Mouse (Mus musculus): ENCODE results near the gene Zfp512b. TPM values are rescaled to one million over a fixed set of nuclear protein-coding genes. Genes with fewer than 3 reads are reported as not detected.

Gene Zfp512b
- total RNA-seq, 2 experiments from 2014 or later, result 112 to 121 TPM

GRCm38 (mm10) chr2:181577981-181578581, 14.5 kb downstream of the Zfp512b start:
- DNase-seq (ENCODE audit: low spot score in 2 of 2), result no peak
- intact Hi-C loops (cut with DNase I), result loop anchor here (5.0 kb wide), 1 partner anchor 186 kb away; no protein-coding TSS in a partner anchor

DNA sequence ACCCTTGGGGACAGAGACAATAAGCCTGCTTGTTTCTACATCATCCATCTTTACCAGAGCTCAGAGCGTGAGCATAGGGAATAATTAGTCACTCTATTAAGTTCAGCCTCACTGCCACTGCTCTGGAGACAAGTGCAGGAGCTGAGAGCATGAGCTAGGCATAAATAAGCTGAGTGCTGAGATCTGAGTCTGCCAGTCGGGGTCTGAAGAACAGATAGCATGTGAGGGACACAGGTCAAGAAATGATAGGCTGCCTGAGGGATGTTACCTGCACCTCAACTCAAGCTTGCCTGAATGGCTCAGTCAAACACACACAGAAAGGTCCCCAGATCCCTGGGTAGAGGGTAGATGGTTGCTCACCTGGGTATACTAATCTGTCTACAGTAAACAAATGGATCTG, 15.5 kb downstream of the Zfp512b start:
- DNase-seq (ENCODE audit: low spot score in 2 of 2), result no peak
- intact Hi-C loops (cut with DNase I), result loop anchor here (5.0 kb wide), 1 partner anchor 185 kb away; no protein-coding TSS in a partner anchor

DNA sequence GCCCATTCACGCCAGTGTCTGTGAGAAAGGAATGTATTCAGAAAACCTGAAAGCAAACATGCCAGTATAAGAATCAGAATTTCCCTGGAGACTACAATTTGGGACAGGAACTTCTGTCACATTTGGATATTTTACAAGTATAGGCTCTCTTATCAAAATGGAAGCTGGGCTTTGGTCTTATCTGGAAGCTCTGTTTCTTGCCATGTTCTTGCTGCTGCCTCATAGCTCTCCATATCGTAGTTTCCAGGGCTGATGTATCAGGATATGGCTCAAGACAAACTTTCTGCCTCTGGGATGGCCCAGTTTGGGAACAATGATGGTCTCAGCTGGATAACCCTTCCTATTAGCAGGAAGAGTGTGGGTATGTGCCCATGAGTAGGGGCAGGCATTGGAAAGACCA, 16.0 kb downstream of the Zfp512b start:
- intact Hi-C loops (cut with DNase I), result loop anchor here (5.0 kb wide), 1 partner anchor 184 kb away; no protein-coding TSS in a partner anchor
- no peak for DNase-seq (ENCODE audit: low spot score in 2 of 2)

DNA sequence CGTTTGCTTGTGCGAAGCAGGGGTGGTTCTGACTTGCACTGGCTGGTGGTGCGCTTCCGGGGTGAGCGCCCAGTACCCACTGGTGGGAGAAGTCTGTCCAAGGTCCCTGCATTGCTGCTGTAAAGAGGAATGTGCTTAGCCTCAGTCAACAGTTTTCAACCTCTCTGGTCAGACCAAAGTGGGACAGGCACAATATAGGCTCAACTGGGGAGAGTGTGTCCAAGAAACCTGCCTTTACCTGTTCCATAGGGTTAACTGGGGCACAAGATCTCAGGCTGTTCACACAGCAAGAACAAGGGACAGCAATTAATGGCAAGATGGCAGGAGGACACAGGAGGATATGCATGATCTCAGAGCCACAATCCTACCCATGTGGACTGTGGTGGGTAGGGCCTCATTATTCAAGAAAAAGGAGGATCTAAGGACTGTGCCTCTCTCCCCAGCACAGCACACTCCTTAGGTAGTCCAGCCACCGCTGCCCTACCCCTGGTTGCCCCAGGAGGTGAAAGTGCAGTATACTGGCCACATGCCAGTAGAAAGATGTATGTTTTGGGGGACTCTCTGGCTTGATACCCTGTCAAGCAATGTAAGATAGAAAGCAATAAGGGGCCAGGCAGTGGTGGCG, 17.6 kb downstream of the Zfp512b start:
- no peak for DNase-seq (ENCODE audit: low spot score in 2 of 2)
- intact Hi-C loops (cut with DNase I), result loop anchor here (5.0 kb wide), 1 partner anchor 183 kb away; no protein-coding TSS in a partner anchor

GRCm38 (mm10) chr2:181573961-181574360, 18.6 kb downstream of the Zfp512b start:
- DNase-seq (ENCODE audit: low spot score in 2 of 2), result no peak
- intact Hi-C loops (cut with DNase I), result no loop called here

GRCm38 (mm10) chr2:181572921-181573920, 19.4 kb downstream of the Zfp512b start:
- DNase-seq (ENCODE audit: low spot score in 2 of 2), result no peak
- intact Hi-C loops (cut with DNase I), result no loop called here

- intact Hi-C loops (cut with DNase I), result no loop called here
- no peak for DNase-seq (ENCODE audit: low spot score in 2 of 2)
Observed at GRCm38 (mm10) chr2:181571941-181572670, 20.5 kb downstream of the Zfp512b start.

GRCm38 (mm10) chr2:181570921-181571595, 21.5 kb downstream of the Zfp512b start:
- no peak for DNase-seq (ENCODE audit: low spot score in 2 of 2)
- intact Hi-C loops (cut with DNase I), result no loop called here

DNA sequence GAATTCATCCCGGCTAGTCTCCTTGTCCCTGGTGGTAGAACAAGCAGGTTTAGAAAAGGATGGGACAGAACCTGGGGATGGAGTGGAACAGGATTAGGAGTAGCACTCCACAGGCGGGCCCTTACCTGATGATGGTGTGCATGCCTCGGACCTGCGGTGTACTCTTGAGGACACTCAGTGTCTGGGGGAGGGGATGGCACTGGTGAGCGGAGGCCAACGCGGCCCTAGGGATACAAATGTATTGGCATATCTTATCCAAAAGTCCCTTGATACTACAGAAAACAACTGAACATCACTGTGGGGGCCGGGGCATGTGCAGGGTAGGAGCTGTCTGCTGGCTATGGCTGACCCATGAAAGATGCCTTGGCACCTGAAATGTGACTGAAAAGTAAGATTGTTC, 22.2 kb downstream of the Zfp512b start:
- intact Hi-C loops (cut with DNase I), result no loop called here
- no peak for DNase-seq (ENCODE audit: low spot score in 2 of 2)

- intact Hi-C loops (cut with DNase I), result no loop called here
Observed at GRCm38 (mm10) chr2:181569856-181570255, 22.7 kb downstream of the Zfp512b start.

DNA sequence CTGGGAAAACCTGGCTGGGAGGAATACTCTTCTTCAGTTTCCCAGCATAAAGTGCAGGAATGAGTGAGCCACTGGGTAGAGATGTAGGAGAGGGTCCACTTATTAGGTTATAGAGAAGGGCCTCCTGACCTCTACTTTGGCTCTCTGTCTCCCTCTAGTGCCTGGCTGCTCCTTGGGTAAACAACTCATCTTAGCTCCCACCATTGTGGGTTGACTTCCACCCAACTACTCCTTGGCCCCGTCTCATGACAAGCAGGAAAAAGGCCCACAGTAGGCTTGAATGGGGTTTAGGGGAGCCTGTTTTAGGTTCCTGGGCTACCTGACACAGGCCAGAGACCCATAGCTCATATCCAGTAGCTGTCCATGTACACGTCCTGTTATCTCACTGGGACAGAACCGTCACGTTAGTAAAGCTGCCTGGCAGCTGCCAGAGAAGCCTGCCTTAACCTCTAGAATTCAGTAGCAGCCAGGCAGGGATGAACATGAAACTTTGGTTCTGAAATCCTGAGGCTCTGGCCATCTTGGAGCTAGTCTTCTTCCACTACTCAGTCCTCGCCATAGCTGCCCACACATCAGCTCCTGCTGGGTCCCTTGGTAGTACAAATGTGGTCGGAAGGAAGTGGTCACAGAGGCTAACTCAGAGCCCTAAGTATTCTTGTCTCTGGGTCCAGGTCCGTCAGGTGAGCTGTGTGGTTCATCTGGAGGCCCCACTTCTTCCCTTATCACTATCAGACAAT, 24.2 kb downstream of the Zfp512b start:
- intact Hi-C loops (cut with DNase I), result no loop called here
- DNase-seq (ENCODE audit: low spot score in 2 of 2), result no peak

More at GRCm38 (mm10) chr2:181569856-181570255, 22.7 kb downstream of the Zfp512b start:
- DNase-seq (ENCODE audit: low spot score in 2 of 2), result no peak

DNA sequence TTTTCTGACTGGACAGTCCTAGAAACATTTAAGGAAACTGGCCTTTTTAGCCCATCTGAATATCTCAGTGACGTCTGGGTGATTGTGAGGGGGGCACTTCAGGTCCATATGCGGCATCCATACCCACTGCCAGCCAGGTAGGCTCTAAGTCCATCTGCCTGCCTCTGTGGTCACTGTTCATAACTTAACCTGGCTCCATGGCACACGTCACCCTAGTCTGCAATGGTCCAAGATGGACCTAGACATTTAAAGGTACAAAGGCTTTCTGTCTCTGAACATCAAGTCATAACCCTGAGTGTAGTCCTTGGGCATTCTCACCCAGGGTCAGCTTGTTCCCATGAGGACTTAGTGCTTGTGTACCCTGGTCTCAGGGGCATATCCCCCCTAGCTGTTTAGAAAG, 25.3 kb downstream of the Zfp512b start:
- DNase-seq (ENCODE audit: low spot score in 2 of 2), result no peak
- intact Hi-C loops (cut with DNase I), result no loop called here

GRCm38 (mm10) chr2:181553772-181554171, 38.8 kb downstream of the Zfp512b start:
- intact Hi-C loops (cut with DNase I), result no loop called here
- no peak for DNase-seq (ENCODE audit: low spot score in 2 of 2)

- intact Hi-C loops (cut with DNase I), result no loop called here
Observed at GRCm38 (mm10) chr2:181550233-181550632, 42.4 kb downstream of the Zfp512b start.

DNA sequence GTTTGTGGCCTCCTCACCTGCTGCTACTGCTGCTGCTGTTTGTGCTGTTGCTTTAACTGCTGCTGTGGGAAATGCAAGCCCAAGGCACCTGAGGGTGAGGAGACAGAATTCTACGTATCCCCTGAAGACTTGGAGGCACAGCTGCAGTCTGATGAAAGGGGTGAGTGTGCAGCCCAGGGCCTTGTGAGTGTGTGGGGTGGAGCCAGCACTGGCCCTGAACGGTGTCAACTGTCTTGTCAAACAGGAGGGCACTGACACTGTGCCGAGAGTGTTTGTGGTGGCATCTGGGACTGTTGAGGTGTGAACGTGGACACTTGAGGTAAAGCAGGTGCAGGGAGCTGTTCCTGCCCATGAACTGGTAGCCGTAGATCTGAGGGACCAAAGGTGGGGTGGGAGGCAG, 43.9 kb downstream of the Zfp512b start:
- intact Hi-C loops (cut with DNase I), result no loop called here
- no peak for DNase-seq (ENCODE audit: low spot score in 2 of 2)

More at GRCm38 (mm10) chr2:181550233-181550632, 42.4 kb downstream of the Zfp512b start:
- DNase-seq (ENCODE audit: low spot score in 2 of 2), result no peak

DNA sequence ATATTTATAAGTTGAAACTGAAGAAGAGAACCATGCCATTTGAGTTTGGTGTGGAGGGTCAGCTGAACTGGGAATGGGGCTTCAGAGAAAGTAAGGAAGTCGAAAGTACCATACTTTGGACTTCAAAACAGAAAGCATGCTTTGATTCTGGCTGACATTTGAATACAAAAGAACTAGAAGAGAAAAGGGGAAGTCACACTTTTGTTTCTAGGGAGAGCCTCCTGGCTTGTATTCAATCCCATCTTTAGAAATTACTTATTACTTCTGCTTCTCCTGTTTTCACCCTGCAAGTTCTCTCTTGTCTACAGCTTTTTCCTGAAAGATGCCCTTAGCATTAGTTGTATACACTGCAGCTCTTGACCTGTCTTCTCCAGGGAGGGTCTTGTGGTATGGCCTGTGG, 44.4 kb downstream of the Zfp512b start:
- intact Hi-C loops (cut with DNase I), result no loop called here
- DNase-seq (ENCODE audit: low spot score in 2 of 2), result no peak

GRCm38 (mm10) chr2:181546142-181546541, 46.5 kb downstream of the Zfp512b start:
- DNase-seq (ENCODE audit: low spot score in 2 of 2), result no peak
- intact Hi-C loops (cut with DNase I), result no loop called here

DNA sequence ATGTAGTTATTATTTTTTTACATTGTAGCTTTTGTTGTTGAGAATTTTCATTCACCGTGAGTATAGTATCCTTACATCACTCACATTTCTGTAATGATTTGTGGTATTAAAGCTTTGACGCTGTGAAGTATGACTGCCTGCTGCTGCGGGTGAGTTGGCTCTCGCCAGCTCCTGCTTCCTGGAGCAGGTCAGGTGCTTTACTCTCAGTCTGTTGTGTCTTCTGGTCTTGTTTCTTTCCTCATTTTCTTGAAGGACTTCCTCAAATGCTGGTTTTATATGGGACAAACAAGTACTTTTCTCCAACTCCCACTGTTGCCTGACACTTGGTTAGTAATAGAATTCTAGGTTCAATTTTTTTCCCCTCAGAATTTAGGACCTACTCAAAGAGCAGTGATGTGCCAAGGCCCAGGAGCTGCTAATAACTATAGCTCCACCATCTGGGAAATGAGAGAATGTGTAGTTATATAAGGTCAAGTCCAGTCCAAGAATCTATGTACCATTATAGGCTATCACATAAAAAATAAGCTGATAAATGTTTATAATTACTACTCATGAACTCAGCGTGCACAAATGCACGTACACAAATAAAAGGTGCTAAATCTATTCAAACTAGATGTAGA, 50.7 kb downstream of the Zfp512b start:
- intact Hi-C loops (cut with DNase I), result no loop called here
- no peak for DNase-seq (ENCODE audit: low spot score in 2 of 2)

Measured in left cerebral cortex, postnatal 14 days (tissue).